Mouse (Mus musculus) left cerebral cortex, adult 11 months (tissue): ENCODE results near the gene Tmem235.

Experiments used
- DNase-seq: peaks from one replicate; pipeline ENCODE4 v3.0.0; 2022; ENCODE audit warnings: low spot score

Tmem235 gene

DNA sequence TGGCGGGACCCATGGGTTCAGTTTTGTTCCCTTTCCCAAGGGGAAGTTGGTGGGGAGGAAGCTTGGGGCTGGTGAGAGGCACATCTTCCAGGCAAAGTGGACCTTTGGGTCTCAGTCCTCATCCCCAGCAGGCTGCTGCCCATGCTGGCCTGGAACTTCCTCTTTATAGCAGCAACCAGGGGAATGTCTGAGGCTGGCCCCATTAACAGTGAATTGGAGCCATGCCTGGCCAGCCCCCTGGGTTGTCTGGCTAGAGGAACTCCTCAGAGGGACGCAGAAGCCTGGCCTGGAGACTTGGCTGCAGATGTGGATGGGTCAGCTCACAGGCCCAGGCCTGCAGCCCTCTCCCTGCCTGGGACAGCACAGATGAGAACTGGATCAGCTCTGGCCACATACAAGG is 4.3 kb downstream of the Tmem235 start:
- DNase-seq: no peak

DNA sequence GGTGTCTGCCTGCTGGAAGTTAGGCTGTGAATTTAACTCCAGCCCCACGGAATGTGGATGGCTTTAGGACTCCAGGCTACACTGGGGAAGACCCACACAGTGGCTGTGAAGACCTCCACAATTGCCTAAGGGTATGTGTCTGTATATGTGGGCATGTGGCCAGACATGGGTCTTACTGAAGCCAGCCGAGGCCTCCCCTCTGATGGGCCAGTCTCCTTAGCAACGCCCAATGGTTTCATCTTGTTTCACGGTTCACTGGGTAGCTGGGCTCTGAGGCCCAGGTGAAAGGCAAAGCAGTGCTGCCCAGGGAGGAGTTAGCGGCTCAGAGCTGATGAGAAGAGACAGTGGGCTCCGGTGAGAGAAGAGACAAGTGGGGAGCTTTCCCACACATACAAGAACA is 5.4 kb downstream of the Tmem235 start:
- DNase-seq: no peak

DNA sequence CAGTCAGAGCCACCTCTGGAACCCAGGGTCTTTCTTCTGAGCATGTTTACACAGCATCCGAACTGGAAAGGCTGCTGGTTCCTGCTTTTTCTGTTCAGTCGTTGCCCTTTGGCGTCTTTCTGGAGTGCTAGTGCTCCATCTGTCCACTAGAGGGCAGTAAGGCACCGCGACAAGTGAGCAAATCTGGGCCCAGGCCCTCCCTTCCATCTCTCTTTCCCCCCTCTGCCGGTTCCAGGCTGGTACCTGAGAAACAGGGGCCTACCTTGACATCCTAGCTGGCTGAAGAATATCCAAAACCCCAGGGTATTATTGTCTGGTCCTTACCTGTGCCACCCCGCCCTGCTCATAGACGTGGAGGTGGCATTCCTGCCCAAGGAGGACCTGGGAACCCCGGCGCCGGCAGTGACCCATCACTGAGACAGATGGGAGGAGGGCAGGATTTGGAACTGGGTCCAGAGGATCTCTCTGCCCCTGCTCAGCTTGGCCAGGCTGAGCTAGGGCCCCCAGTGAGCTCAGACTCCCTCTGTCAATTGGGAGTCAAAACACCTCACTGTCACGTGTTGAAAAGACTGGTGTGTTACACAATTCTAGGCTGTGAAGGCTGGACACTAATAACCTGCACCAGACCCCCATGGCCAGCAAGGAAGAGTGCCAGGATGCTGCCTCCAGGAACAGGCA is 10.3 kb downstream of the Tmem235 start:
- peak; percentile 68 for DNase-seq

DNA sequence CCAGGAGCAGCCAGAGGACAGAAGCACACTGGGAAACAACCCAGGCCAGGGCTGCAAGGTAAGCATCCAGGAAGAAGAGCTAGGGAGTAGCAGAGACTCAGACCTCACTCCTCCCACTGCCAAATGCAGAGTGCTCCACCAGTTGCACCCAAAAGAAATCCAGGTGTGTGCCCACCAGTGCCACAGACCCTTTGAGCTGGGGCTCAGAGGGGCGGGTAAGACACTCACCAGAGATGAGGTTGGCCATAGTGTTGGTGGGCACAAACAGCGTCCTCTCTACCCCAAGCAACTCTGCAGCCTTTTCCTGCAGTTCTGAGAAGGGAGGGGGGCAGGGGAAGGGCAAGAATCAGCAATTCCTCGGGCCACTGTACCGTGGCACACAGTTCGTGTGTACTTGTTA is 10.8 kb downstream of the Tmem235 start:
- no peak for DNase-seq

DNA sequence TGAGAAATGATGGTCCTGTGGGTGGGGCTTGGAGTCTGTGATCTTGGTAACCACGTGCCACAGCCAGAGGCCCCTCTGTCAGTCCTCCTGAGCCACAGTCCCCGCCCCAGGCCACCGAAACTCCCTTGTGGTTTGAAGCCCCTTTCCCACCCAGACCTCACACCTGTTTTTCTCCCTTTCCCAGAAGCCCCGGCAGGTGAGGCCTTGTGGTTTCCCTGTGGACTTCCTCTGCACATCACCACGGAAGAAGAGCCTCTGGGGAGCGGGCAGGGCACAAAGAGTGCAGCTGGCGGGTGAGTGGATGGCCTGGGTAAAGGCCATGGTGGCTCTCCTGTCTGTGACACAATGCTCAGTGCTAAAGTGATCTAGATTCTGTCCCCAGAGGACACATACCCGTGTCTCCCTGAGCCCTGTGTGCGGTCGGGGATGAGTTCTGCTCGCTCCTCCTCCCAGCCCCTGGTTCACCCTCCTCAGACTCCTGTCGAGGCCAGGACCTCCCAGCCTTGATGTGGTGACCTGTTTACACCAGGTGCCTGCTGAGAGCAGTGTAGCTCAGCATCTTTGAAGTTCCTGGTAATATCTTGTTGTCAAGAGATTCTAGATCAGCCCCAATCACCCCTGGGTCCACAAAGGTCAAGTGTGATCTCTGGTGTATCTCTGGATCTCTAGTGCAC is 11.5 kb downstream of the Tmem235 start:
- no peak for DNase-seq

DNA sequence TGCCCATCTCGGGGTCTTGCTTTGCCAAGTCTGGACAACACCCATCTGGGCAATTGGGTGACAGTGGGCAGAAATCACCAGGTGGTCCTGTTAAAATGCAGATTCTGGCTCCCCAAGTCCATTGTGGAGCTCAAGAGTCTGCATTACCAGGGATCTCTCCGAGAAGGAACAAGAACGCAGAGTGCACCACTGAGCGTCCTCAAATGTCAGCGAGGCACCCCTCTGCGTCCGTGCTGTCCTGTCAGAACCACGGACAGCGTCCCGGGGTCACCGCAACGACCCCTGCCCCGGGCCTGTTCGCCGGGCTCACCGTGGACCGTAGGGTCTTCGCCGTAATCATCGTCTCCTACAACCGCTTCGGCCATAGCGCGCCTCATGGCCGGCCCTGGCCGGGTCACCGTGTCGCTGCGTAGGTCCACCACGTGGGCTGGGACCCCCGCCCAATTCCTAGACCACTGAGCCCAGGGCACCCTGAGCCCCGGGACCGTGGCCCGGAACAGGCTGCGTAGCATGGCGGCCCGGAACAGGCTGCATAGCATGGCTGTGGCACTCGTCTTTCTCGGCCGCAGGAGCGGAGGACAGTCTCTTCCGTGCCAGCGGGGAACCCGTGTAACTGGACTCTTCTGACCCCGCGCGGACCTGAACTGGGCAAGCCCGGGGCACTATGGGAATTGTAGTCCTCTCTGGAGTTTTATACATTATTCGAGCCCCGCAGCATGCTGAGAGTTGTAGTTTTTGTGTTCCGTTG is 12.5 kb downstream of the Tmem235 start, which contains the start of gene Tha1:
Gene Tha1, minus strand, starts transcription at position 621 of the 748 bp plus-strand sequence.
- DNase-seq: peak; percentile 68

DNA sequence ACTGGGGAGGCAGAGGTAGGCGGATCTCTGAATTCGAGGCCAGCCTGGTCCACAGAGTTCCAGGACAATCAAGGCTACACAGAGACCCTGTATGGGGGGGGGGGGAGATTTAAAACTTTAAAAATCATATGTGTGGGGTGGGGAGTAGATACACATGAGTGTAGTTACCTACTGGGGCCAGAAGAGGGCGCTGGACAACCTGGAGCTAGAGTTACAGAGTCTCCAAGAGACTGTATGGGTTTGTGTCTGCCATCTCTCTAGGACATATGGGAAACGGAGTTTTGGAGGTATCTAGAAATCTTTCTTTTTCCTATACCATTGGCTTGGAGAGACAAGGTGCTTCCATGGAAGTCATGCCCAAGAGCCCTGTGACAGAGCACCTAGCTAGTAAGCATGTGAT is 13.9 kb downstream of the Tmem235 start:
- DNase-seq: no peak

DNA sequence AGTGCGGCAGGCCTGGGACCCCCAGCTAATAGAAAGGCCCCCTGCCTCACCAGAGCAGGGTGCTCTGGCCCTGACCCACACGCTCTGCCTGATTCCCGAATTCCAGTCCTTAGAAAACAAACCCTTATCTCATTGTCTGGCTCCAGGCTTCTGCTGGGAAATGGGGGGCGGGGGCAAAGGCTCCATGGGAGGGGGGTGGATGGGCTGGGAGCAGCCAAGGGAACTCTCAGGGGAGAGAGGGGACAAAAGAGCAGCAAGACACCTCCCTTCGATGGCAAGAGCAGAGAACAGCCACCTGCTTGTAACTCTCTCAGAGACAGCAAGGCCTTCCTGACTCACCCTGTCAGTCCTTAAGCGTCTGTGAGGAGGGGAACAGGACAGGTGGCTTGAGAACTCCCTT is 15.1 kb downstream of the Tmem235 start:
- DNase-seq: no peak

DNA sequence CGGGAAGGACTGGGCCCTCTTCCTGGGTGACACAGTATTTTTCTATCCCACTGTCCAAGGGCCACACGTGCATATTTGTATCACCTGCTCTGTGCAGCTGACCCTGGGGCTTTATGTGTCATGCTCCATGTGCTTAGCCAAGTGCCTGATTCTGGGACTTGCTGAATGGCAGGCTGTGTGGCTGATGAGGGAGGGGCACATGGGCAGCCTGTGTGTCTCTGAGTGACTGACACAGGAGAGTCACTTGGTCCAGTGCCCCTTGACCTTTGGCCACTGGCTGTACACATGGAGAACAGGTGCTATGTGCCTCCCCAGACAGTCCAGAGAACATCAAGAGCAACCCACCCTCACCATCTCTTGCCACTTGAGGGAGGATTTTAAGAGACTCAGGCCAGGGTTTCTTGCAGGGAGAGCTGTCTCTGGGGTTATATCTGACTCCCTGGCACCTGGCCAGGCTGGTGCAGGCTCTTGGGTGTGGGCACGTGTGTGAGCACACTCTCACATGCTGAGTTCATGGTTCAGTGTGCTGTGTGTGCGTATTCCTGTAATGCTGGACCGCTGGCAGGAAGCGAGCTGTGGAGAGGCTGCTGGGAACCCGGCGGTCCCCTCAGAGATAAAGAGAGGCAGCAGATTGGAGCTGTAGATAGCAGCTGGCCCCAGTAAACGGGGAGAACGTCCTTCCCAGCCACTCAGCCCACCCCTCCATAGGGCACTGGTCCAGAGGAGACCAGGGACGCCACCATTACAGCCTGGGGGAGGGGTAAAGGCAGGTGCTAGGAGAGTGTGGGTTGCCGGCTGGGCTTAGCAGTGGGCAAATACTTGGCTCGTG is 17.6 kb downstream of the Tmem235 start:
- no peak for DNase-seq

DNA sequence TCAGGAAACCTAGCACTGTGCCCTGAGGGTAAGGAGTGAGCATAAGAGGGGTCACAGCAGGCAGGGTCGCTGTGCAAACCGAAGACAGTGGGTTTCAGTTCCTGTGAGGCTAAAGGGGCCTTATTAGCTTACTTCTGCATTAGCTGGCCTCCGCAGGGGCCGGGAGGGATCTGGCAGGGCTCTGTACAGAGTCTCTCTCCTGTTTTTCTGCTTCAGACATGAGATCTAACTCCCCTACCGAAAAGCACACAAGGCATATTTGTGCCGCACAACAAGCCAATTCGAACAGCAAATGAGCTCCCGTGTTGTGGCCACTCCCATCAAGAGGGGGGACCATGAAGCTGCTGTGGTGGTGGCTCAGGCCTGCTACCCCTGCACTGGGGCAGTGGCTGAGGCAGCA is 18.3 kb downstream of the Tmem235 start:
- DNase-seq: no peak

DNA sequence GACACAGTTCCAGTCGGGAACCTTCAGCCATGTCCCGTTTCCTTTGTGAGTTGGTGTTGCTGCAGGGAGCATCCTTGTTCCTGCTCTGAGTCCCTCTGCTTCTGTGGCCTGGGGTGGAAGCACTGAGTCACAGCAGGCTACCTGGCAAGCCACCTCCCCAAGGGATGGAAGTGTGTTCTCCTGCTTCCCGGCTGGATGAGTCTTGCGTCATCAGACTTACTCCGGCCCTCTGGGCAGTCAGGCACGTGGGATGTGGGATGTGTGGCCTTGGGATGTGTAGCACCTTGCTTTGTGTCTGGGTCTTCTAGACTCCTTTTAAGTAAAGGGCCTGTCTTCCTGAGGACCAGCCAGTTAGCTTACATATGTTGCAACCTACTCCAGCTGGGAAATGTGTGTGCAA is 19.1 kb downstream of the Tmem235 start:
- no peak for DNase-seq

DNA sequence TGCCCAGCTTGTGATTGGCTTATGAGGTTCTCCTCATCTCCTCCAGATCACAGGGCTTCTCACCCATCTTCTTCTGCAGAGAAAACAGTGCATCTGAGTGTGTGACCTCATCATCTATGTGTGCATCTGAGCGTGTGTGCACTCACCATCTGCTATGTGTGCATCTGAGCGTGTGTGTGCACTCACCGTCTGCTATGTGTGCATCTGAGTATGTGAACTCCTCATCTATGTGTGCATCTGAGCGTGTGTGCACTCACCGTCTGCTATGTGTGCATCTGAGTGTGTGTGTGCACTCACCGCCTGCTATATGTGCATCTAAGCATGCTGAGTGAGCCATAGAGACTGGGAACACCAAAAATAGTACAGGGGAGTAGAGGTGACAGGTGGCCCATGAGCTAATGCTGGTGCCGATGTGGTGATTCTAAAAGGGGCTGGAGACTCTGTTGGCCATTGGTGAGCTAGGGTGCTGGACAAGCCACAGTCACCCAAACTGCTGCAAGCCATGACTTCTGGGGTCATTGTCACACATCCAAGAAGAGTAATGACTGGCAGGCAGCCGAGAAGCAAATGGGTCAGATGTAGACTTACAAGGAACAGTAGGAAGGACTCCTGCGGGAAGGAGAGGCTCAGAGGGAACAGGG is 19.9 kb downstream of the Tmem235 start:
- no peak for DNase-seq

DNA sequence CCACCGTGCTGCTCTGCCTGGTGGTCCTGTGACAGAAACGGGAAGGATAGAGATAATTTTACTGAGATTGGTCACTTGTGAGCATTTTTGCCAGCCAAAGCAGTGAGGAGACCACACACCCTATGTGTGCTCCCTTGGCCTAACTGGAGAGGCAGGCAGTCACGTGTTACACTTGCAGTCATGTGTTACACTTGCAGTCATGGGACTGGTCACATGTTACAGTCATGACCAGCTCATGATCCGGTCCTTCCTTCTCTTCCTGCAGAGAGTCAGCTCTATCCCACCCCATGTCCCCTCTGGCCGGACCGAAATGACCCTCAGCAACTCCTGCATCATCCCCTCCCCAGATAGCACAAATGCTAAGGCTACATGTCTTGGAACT is 20.4 kb downstream of the Tmem235 start:
- no peak for DNase-seq

DNA sequence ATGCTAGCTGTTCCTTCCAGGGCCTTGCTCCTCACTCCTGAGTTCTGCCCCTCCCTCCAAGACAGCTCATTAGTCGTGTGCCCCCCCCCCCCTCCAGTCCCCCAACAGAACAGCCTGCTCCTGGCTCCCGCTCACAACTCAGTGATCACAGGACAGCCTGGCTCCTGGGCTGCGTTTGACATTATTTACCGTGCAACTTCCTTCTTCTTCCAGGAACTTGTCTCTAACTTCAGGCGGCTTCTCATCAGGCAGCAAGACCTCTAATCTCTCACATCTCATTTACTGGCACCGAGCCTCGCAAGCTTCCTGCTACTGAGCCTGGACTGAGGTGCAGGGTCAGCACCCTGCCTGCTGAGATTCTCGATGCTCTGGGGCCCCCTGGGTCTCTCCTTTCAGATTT is 21.2 kb downstream of the Tmem235 start:
- DNase-seq: no peak

DNA sequence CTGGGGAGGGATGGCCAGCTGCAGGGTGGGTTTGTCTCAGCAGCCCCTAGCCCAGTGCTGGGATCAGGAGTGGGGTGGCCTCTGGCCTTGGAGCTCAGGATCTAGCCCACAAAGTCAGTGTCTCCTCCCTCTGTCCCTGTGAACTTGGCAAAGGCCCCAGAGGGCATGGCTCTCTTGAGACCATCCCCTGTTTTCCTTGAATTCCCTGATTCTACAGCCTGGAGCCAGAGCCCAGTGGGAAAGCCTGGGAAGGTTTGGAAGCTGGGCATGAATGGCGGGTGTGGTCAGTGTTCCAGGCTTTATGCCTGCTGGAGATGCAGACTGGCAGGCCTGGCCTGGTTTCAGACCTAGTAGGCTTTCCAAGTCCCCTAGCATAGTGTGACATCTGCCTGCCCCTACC is 21.7 kb downstream of the Tmem235 start:
- DNase-seq: no peak

DNA sequence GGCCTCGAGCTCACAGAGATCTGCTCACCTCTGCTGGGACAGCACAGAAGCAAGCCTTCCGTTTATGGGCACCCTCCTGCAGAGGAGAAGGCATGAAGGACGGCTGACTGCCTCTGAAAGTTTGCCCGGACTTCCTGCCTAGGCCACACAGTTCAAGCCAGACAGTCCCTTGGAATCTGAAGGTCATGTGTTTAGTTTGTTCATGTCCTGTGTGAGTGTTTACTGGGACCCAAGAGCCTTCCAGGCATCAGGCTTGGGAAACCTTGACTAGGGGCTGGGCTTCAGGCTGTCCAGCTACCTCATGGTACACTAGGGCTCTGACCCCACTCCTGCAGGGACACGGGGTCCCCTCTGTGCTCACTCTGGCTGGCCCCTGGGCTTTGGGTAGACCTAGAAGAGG is 25.4 kb downstream of the Tmem235 start:
- no peak for DNase-seq

DNA sequence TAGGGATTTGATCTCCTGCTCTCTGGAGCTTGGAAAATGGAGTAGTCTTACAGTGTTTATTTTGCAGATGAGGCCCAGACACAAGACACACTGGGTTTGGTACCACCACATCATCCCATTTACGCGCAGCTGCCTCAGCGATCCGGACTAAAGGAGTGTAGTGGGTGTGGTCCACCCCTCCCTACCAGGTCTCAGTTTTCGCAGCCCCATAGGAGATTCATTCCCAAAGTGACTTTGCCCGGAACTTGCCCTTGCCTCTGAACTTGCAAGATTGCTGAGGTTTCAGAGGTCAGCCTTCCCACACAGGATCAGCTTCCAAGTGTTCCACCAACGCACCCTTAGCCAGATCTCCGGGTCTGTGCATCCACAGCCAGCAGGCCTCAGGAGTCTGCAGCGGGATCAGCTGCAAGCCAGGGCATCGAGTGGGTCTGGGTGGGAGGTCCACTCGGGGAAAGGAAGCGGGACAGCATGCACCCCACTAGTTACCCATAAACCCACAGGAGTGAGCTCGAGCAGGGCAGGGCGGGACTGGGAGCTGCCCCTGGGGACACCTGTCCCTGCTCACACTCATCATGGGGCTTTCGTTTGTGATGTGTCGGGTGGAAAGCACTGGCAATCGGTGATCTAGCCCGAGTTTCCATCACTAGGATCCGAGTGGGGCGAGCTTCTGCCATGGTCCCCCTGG is 27.8 kb downstream of the Tmem235 start:
- DNase-seq: no peak

DNA sequence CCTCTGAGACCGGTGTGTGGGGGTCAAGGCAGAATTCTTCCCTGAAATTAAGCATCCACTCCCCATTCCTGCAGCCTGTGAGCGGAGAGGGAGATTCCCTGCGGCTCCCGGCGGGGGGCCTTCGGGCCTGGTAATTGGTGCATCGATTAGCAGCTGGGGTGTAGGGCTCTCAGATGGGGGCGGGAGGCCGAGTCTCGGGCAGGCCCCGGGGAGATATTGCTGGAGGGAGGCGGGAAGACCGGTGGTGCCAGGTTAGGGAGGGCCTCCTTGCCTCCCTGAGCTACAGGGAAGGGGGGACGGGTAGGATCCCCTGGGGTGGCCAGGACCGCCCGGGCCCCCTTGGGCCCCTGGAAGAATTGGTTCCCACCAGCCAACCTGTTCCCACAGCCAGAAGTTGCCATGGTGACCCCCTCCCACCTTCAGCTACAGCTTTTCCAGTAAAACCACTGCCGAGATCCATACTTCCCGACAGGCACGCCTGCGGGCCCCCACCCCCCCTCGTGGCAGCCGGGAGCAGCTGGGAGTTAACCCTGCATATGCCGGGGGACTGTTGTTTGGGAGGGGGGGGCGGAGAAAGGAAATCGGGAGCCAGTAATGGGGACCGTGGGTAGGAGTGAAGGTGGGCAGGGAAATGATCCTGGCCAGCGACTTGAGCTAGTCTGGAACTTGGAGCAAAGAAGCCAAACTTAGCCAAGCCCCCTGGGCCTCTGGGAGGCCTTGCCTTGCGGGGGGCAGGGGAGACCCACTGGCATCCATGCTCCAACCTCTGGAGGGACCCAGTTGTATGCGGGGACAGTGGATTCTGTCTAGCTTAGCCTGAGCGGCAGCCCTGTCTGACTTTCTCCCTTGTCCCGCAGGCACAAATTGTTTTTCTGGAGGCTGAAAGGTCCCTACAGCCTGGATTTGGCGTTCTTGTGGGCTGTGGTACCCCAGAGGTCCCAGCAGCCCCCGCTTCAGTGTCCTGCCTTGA is 28.6 kb downstream of the Tmem235 start:
- no peak for DNase-seq

DNA sequence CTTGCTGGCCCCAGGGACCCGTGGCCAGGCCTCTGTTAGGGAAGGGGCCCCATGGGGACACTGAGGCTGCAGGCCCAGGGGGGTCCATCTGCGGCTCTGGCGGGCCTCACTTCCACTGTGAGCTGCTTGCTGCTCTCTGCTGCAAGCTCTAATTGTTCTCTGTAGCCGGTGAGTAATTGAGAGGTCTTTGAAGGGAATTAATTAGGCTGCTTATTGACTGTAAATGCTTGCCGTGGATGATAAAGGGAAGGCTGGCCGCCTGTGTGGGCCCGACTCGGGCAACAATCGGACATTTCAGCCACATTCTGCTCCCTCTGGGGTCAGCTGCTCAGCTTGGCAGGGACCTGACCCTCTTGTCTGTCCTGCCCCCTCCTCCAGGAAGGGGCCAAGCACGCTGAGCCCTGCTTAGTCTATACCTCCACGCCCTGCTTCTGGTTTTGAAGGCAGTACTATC is 29.4 kb downstream of the Tmem235 start:
- DNase-seq: no peak
